Mouse (Mus musculus) layer of hippocampus, postnatal 14 days (tissue): Measurements from ENCODE around the gene Alpk1. TPM values are rescaled to one million over a fixed set of nuclear protein-coding genes. Genes with fewer than 3 reads are reported as not detected.
"Not testable (repeated sequence)": the region's sequence is repeated elsewhere in the genome, so short reads cannot be mapped to it uniquely, and the experiment has no call there.

ENCODE experiments used
- DNase-seq, 2 experiments: peaks; one replicate each; pipeline ENCODE4 v3.0.0; 2021 to 2022; ENCODE audit warnings: low spot score in 2 of 2, mixed read lengths in 1 of 2
- total RNA-seq, 2 experiments: library from RNA; stranded (reverse); gene quantifications; 2 replicates each; pipeline ENCODE4 v1.2.3; 2021

Gene Alpk1
- total RNA-seq, 2 experiments from 2014 or later = 11.4 to 13.3 TPM

DNA sequence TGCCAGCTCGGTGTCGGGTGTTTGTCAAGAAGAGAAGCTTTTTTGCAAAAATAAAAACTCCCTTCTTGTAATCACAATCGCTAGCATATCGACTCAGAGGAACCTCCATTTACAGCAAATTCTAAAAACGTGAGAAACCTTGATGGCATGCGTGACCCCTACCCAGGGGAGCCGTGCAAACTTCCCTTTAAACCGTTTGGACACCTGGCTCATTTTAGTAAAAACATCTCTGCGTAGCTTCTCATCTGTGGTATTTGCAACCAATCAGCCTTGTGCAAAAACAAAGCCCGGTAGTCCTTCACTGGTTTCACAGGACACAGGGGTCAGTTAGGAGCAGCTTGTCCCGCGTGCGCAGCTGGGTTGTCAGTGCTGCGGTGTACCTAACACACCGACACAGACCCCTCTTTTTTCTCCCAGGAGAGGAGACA, 10.7 kb upstream of the Alpk1 start:
- DNase-seq = no peak

DNA sequence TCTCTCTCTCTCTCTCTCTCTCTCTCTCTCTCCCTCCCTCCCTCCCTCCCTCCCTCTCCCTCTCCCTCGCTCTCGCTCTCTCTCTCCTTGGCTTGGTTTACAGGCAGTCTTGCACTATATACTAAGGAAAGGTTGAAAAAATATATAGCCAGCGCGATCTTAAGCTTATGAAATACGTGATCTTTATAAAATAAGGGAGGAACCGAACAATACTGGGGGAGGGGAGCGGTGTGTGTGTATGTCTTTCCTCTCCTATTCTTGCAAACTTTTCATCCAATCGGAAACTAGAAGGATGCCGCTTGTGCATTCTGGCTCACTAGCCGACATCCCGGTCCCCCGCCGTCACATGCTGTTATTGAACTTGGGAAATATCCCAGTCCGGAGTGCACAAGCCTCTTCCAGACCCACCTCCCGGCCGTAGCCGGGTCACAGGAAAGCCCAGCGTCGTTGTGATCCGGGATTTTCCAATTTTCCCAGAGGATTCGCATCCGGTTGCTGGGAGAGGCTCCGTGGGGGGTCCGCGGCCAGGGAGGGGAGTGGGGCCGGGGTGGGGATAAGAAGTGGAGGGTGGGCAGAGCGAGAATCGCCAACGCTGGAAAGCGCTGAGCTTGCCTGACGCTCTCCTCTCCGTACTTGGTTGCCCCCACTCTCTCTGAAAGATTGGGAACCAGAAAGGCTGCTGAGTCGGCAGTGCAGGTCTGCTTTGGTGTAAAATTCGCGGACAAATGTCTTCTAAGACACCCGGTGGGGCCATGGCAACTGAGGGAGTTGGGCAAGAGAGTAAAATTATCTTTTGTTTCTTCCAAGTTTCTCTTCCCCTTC, 10.1 kb upstream of the Alpk1 start:
- DNase-seq = peak in 1 of 2 experiments; percentile 25

DNA sequence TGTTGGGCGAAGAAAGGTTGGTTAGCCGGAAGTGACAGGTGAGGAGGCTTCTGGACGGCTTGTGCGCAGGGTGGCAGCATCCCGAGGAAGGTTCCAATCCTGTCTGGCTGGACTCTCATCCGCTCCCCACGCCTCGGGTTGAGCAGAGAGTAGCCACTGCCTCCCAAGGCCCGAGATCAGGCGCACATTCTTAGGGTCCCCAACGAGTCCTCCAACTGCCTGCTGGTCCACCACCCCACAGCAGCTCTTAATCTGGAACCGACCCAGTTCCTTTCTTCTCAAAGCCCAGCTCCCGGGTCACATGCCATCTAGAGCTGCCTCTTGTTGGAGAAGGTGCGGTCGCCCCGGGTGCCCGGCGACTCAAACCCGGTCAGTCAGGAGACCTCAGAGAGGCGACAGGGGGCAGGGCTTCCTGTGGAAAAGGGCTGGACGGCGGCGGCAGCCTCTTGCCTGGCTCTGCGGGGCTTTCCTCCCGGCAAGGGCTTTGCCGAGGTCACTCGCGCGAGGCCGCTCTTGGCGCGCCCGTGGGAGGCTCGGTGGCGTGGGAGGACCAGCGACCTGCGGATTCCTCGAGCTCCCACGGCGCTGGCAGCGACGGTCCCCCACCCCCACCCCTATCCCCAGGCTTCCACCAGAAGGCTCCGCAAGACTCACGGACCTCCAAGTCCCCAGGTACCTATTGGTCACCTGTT, 9.3 kb upstream of the Alpk1 start, which contains the start of gene Tifa:
TSS of gene Tifa (plus strand) at position 306 of the 692 bp plus-strand sequence.
- peak in 1 of 2 experiments; percentile 45 for DNase-seq

DNA sequence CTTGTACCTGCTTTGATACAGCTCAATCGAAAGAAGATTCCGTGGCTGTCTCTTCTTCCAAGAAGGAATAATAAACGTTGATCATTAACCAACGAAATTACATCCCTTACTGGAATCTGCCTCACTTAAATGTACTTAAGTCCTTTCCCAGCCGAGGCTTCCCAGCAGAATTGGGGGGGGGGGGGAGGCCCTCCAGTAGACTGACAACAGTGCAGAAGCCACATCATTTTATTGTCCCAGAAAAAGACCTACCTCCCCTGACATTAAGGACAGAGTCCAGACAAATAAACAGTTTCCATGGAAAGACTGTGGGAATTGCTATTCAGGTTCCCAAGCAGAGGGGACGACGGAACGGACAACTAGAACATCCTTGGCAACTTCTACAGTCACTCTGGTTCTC, 8.6 kb upstream of the Alpk1 start:
- DNase-seq = no peak

DNA sequence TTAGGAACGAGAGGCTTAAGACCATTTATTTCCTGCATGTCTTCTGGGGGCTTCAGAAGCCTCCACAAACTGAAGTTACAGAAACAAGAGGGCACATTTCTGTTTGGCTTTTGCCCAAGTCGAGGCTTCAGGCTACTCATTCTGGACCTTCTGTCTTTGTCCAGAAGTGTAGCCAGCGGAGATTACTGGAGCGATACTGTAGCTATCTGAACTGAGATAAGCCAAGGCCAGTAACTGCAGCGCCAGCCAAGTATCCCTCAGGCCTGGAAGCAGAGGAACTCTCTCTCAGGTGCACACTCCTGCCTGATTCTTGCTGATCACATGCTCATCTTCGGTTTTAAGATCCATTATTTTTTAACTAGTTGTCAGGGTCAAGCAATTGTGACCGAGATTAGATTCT, 7.7 kb upstream of the Alpk1 start:
- DNase-seq = no peak

DNA sequence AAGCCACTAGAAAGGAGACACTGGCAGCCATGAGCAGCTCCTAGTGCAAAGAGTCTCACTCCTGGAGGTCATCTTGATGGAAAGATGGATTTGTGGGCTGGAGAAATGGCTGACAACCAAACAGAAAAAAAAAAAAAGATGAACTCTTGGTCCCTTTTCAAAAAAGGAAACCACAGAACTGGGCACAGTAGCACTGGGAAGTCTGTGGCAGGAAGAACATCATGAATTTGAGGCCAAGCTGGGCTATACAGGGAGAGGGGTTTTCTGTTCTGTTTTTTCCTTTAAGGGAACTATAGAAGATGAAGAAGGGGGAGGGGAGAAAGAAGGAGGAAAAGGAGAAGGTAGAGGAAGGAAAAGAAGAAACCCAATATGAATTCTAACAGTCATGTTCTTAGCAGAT, 6.7 kb upstream of the Alpk1 start:
- no peak for DNase-seq

DNA sequence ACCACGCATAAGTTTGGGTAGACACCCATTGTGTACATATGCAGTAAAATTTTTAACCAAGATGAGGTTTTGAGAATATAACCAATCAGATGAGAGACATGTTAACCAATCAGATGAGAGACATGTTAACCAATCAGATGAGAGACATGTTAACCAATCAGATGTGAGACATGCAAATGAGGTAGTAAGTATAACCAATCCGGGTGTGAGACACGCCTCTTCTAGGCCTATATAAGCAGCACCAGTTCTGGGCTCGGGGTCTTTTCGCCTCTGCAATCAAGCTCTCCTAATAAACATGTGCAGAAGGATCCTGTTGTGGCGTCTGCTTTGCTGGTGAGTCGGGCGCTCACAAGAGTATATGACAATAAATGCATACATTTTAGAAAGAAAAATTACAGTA, 3.4 kb upstream of the Alpk1 start:
- DNase-seq = not testable (repeated sequence)

DNA sequence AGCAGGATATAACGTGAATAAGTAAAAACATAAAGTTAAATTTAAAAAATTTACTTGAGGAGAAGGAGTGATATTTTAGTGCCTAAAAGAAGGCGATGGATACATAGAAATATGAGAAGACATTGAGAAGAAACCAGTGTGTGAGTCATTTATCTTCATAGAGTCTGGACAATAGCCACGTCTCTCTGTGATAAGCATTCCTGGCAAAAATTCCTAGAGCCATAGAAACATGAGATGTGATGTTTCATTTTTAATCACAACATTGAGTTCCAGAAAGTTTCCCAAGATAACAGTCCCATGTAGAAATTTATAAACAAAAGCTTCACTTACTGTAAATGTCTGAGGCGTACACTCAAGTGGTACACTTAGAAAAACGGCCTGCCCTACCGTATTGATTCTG, 2.6 kb upstream of the Alpk1 start:
- no peak for DNase-seq

DNA sequence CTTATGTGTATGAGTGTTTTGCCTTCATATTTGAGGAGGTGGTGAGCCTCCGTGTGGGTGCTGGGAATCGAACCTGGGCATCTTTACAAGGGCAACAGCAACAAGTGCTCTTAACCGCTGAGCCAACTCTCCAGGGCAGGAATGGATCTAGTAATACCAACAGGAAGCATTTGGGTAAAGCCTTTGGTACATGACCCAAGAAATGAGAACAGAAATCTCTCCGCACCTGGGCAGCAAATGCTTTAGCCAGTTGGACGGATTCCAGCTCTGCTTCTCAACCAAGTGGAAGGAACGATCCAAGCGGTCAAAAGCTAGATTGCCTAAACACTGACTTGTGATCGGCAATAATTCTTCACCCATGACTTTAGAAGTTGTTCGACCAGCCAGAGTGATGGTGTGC, 594 bp upstream of the Alpk1 start:
- DNase-seq = no peak

DNA sequence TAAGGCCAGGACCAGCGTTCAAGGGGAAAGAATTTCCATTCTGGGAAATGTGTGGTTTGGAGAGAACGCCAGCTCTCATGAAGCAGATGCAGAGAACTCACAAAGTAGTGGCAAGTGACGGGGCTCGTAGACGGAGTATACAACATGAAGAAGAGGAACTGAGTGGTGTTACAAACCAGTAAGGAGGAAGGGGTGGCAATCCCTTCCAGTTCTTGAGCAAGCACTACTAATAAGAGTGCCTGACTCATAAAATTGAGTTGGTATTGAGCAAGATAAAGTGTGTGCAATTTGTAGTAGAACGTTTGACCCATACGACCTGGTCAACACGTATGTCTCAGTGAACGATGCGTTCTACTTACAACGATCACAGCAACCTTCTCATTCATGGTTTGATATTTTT, 11.2 kb downstream of the Alpk1 start:
- DNase-seq = no peak

DNA sequence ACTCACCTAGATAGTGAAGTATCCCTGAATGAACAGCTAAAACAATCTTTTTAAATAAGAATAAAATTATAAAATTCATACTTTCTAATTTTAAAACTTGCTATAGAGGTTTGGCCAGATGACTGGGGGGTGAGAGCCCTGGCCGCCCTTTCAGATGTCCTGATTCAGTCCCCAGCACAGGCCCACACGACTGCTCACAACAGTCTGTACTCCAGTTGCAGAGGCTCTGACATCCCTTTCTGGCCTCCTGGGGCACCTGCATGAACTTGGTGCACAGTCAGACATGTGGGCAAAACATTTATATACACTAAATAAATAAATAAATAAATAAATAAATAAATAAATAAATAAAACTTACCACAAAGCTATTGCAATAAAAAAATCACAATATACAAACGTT, 14.4 kb downstream of the Alpk1 start:
- DNase-seq = no peak

DNA sequence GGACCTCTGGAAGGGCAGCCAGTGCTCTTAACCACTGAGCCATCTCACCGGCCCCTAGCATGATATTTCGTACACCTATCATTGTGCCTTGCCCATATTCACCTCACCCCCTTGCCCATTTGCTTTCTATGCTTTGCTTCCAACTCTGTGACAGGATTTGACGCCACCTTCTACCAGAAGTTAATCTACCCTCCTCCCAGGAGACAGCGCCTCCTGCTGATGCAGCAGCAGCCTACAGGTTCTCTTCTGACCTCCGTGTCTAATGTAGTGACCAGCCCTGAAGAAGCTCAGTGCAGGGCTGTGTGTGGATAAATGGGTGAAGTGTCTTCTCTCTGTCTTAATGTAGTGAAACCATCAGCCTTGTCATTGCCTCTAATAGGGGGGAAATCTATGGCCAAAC, 15.8 kb downstream of the Alpk1 start:
- no peak for DNase-seq

DNA sequence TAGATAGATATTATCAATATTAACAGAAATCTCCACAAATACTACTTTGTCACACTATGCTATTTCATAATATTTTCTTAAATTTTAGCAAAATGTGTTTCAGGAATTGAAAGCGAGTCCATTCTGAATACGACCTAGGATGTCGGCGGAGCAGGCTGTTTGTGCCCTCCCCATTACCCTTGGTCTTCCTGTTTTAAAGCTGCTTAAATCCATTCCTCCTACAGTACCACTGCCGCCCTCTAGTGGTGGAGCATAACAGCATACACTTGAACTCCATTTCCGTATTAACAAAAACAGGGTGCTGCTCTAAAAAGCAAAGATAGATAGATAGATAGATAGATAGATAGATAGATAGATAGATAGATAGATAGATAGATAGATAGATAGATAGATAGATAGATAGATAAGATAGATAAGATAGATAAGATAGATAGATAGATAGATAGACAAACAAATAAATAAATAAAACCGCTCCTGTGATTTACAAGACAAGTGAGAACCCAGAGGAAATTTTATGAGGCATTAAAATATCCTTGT, 17.2 kb downstream of the Alpk1 start:
- DNase-seq = peak; percentile 57 to 74

DNA sequence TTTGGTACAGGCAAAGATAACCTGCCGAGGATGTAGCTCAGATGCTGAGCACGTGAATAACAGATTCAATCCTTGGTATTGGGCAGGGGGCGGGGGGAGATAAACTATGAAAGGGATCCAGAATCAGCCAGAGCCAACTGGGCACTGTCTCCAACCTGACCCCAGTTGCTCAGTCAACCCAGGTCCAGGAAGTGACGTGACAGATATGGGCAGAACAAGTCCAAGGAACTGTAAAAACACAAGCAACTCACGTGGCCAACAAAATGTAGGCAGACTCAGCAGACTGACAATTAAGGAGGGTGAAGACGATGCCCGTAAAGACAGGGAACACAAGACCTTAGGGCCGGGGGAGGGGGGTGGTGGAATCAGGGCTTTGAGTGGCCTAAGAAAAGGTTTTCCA, 17.9 kb downstream of the Alpk1 start:
- DNase-seq = no peak

DNA sequence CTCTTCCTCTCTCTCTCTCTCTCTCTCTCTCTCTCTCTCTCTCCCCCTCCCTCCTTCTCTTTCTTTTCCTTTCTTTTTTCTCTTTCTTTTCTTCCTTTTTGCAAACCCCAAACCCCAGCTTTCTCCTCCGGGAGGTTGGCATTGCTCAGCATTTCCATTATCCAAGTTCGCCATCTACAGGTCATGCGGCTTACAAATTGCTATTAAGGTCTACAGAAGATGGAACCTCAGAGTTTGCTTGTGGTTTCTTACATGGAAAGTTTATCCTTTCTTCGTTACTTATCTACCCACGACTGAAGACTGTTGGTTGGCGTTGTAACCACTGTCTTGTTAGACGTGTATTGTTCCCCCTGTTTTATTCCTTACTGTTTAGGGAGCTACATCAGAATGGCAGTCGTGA, 21.1 kb downstream of the Alpk1 start:
- DNase-seq = peak; percentile 46 to 73

DNA sequence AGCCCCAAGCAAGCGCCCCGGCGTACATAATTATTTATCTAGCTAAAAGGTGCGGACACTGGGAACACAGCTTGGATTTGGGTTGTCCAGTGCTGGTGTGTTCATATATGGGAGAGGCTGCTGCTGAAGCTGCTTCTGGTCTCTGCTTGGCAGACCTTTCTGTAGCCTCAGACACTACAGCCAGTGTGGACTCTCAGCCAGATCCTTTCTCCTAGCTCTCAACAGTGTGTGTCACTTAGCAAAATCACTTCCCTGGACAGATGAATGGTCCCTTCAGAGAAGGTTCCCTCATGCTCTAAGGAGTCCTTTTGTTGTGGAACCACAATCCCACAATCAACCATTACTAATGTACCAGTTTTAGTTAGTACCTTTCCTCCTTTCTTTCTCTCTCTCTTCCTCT, 21.5 kb downstream of the Alpk1 start:
- no peak for DNase-seq

DNA sequence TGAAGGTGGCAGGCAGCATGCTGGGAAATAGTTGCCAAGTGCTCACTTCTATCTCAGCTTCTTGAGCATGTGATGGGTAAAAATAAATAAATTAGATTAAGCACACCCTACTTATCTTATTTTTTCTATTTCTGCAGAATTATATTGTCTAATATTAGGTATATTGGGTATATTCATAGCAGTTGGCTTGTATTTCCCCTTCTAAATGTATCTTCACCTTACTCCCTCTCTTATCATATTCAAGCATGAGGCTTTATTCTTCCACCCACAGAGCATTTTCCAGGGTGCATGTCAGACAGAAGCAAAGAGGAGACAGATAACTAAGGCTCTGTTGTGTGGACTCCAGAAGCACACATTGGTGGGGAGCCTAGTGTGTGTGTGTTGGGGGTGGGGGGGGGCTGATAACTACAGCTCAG, 22.4 kb downstream of the Alpk1 start:
- no peak for DNase-seq

DNA sequence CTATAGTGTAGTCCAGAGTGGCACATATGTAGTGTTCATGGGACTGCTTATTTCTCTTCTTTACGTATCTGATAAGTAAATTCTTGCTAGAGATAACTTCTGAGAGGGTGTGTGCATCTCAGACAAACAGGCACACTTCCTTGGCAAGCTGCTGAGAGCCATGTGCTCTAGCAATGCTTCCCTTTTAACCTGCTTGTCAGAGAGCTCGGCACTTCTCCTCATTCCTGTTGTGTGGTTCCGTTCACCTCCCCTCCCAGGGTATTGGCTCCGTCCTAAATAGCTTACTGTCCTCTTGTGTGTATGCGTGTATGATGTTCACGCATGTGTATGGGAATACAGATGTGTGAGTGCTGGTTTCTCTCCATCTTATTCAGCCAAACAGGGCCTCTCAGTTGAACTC, 23.9 kb downstream of the Alpk1 start:
- no peak for DNase-seq

DNA sequence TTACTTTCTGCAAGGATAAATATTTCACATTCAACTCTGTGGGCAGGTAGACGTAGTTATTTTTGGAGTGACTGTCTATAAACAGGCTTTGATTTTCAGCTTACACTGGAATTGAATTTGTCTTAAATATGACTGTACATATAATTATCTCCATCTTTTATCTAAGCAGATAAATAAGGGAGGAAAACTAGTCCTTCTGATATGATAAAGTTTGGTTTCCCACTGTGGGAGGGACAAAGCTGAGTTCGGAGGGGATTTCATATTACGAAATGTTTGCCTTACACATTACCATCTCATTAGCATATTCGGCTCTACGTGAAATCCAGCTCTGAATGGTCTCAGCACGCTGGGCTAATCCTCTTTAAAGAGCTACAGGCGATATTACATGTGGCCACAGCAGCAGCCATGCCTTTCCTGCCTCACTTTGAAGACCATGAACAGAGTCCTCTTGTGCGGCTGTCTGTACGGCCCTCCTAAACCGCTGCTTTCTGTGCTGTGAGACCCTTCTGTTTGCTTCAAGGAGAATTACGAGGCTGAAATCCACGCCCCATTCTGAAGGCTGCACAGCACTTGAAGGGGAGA, 30.3 kb downstream of the Alpk1 start:
- no peak for DNase-seq

DNA sequence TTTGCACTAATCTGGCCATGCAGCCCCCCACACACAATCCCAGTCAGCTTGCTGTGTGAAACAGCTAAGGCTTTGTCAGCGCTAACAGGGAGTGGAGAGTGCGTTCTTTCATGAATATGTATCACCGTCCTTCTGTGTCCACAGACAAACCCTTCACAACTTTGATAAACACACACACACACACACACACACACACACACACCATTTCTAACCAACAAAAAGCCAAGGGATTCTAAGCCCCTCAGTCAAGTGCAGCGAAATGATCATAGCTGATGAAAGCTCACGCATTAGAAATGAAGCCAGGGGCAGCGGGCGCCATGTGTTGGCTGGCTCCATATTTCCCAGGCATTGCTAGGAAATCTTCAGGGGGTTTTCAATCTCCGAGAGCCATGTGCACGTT, 31.1 kb downstream of the Alpk1 start:
- DNase-seq = peak; percentile 13 to 14

DNA sequence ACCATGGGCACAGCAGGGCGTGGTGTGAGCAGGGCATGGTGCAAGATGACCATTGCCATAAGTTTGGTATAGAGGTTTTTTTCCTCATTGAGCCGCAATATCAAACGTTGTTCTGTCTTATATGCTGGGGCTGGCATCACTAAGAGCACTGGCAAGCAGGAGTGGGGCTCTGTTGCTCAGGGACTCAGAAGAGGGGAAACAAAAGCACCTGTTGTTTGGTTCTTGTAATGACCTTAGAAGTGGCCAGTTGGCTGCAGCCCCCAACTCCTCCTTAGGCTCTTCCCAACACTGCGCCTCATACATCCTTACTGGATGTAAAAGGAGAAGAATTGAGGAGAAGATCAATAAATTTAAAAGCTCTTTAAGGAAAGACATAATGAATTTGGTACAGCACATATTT, 31.7 kb downstream of the Alpk1 start:
- no peak for DNase-seq
